Mouse (Mus musculus) C2C12 (cell line): ENCODE measurements around the gene Cttnbp2nl. TPM values are rescaled to one million over a fixed set of nuclear protein-coding genes. Genes with fewer than 3 reads are reported as not detected.

ENCODE experiments used
- H3K27me3 ChIP-seq: one replicate; pipeline ENCODE4 v1.6.1; 2011; ENCODE audit not compliant: control insufficient read depth, insufficient read depth, insufficient read length
- H3K36me3 ChIP-seq: one replicate; pipeline ENCODE4 v1.6.1; 2011; ENCODE audit not compliant: control insufficient read depth, insufficient read depth
- H3K4me3 ChIP-seq: one replicate; pipeline ENCODE4 v1.5.1; 2011; ENCODE audit warnings: mild to moderate bottlenecking, control low read depth; ENCODE audit not compliant: poor library complexity, insufficient read depth, severe bottlenecking
- H3K79me2 ChIP-seq: one replicate; pipeline ENCODE4 v1.6.1; 2011; ENCODE audit not compliant: control insufficient read depth, insufficient read depth
- H3K79me3 ChIP-seq: one replicate; pipeline ENCODE4 v1.6.1; 2011; ENCODE audit warnings: low read depth, control low read depth
- H3ac ChIP-seq: one replicate; pipeline ENCODE3; 2011; ENCODE audit warnings: low read depth; ENCODE audit not compliant: control insufficient read depth, insufficient read length
- CEBPB ChIP-seq: IDR thresholded peaks from one replicate; pipeline ENCODE4 v1.6.1; 2011; ENCODE audit warnings: low read depth, mild to moderate bottlenecking, control low read depth, moderate library complexity
- CTCF ChIP-seq: IDR thresholded peaks from one replicate; pipeline ENCODE4 v1.5.1; 2011; ENCODE audit not compliant: control insufficient read depth, insufficient read depth, insufficient read length
- FOSL1 ChIP-seq: IDR thresholded peaks from one replicate; pipeline ENCODE4 v1.8.0; 2011; ENCODE audit warnings: mild to moderate bottlenecking, low read length; ENCODE audit not compliant: poor library complexity, insufficient read depth, severe bottlenecking
- MAX ChIP-seq: IDR thresholded peaks from one replicate; pipeline ENCODE4 v1.6.1; 2011; ENCODE audit warnings: mild to moderate bottlenecking, control low read depth
- MYOD1 ChIP-seq: IDR thresholded peaks from one replicate; pipeline ENCODE4 v1.6.1; 2011; ENCODE audit warnings: low read depth; ENCODE audit not compliant: control insufficient read depth, insufficient read length
- MYOG ChIP-seq: IDR thresholded peaks from one replicate; pipeline ENCODE4 v1.6.1; 2011; ENCODE audit not compliant: control insufficient read depth, insufficient read length; ENCODE audit errors: extremely low read depth
- USF1 ChIP-seq: IDR thresholded peaks from one replicate; pipeline ENCODE4 v1.6.1; 2011; ENCODE audit warnings: low read depth, mild to moderate bottlenecking, control low read depth, moderate library complexity
- polyA plus RNA-seq: library from polyadenylated mRNA; unstranded; fragments of >200 nt; fragmentation: generic; extraction: Trizol; gene quantifications from one replicate; pipeline ENCODE4 v1.2.1, GENCODE M21; 2012; ENCODE audit warnings: missing spikeins

The Cttnbp2nl gene
- polyA plus RNA-seq, 1 experiment, result 11.2 TPM

- H3K79me3 ChIP-seq, result peaks cover 15% of the 10 kb centered on the region
- H3K36me3 ChIP-seq, result peaks cover 14% of the 10 kb centered on the region
- H3K79me2 ChIP-seq, result peaks cover 88% of the 10 kb centered on the region
- TF ChIP-seq MYOG (no peak), MYOD1 (no peak), USF1 (no peak), CEBPB (no peak), MAX (no peak), CTCF (no peak), FOSL1 (no peak)
- H3K27me3 ChIP-seq, result no peaks in the 10 kb centered on the region
- H3ac ChIP-seq, result no peak overlapping the region
- no peak overlapping the region for H3K4me3 ChIP-seq
Observed at GRCm38 (mm10) chr3:105023371-105024005, 29.5 kb downstream of the Cttnbp2nl start.

GRCm38 (mm10) chr3:105019826-105020692, 32.9 kb downstream of the Cttnbp2nl start:
- Histone ChIP-seq H3K4me3 (no peak overlapping the region), H3K79me3 (peaks cover 15% of the 10 kb centered on the region), H3K36me3 (peaks cover 9% of the 10 kb centered on the region), H3K27me3 (no peaks in the 10 kb centered on the region), H3K79me2 (peaks cover 77% of the 10 kb centered on the region), H3ac (no peak overlapping the region)
- no peak for TF ChIP-seq MYOD1
- no peak for TF ChIP-seq CEBPB
- no peak for TF ChIP-seq MYOG
- TF ChIP-seq FOSL1, result no peak
- no peak for TF ChIP-seq USF1
- TF ChIP-seq CTCF, result no peak
- TF ChIP-seq MAX, result no peak

GRCm38 (mm10) chr3:105018783-105019105, 34.2 kb downstream of the Cttnbp2nl start:
- H3K4me3 ChIP-seq, result no peak overlapping the region
- no peak overlapping the region for H3ac ChIP-seq
- no peak for TF ChIP-seq CTCF
- TF ChIP-seq MAX, result no peak
- no peak for TF ChIP-seq MYOD1
- no peak for TF ChIP-seq FOSL1
- TF ChIP-seq MYOG, result no peak
- no peak for TF ChIP-seq USF1
- no peak for TF ChIP-seq CEBPB
- H3K27me3 ChIP-seq, result no peaks in the 10 kb centered on the region
- H3K36me3 ChIP-seq, result peaks cover 9% of the 10 kb centered on the region
- H3K79me3 ChIP-seq, result peaks cover 22% of the 10 kb centered on the region
- peaks cover 77% of the 10 kb centered on the region for H3K79me2 ChIP-seq

GRCm38 (mm10) chr3:105018085-105018782, 34.7 kb downstream of the Cttnbp2nl start:
- no peak for TF ChIP-seq USF1
- no peak for TF ChIP-seq CEBPB
- TF ChIP-seq MYOD1, result no peak
- TF ChIP-seq CTCF, result no peak
- TF ChIP-seq MAX, result no peak
- no peak for TF ChIP-seq MYOG
- TF ChIP-seq FOSL1, result no peak
- peaks cover 25% of the 10 kb centered on the region for H3K79me3 ChIP-seq
- H3K27me3 ChIP-seq, result no peaks in the 10 kb centered on the region
- H3K4me3 ChIP-seq, result no peak overlapping the region
- peaks cover 9% of the 10 kb centered on the region for H3K36me3 ChIP-seq
- no peak overlapping the region for H3ac ChIP-seq
- peaks cover 77% of the 10 kb centered on the region for H3K79me2 ChIP-seq

GRCm38 (mm10) chr3:105017314-105017713, 35.6 kb downstream of the Cttnbp2nl start:
- Histone ChIP-seq H3ac (no peak overlapping the region), H3K27me3 (no peaks in the 10 kb centered on the region), H3K36me3 (peaks cover 9% of the 10 kb centered on the region), H3K4me3 (no peak overlapping the region), H3K79me2 (peaks cover 75% of the 10 kb centered on the region), H3K79me3 (peaks cover 24% of the 10 kb centered on the region)
- TF ChIP-seq MAX (no peak), CEBPB (no peak), CTCF (no peak), MYOD1 (no peak), USF1 (no peak), MYOG (no peak), FOSL1 (no peak)
